8 mouse cellular contexts compared by ENCODE assay signal in the genomic region with DNA sequence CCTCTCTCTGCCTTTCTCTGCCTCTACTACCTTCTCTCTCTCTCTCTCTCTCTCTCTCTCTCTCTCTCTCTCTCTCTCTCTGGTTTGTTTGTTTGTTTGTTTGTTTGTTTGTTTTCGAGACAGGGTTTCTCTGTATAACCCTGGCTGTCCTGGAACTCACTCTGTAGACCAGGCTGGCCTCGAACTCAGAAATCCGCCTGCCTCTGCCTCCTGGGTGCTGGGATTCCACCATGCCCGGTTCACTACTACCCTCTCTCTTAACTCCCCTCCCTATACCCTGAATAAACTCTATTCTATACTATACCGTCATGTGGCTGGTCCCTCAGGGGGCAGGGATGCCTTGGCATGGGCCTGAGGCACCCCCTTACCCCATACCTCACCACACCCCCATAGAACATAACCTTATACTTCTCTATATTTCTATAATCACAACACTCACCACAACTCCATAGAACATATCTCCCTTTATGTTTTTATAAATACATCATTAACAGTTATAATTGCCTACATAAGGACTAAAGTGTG. TPM values are rescaled to one million over a fixed set of nuclear protein-coding genes. Genes with fewer than 3 reads are reported as not detected.
DNase-seq lines count a peak whose midpoint lies in the region; ATAC-seq and TF ChIP-seq lines count a peak whose summit lies in the region.
"Not testable (repeated sequence)": the region's sequence is repeated elsewhere in the genome, so short reads cannot be mapped to it uniquely, and the experiment has no call there.

No protein-coding gene starts in this region.

- ATAC-seq in heart, embryonic 11.5 days (replicated peaks; ENCODE audit: insufficient number of reproducible peaks, low FRiP score, low TSS enrichment); hindbrain, embryonic 16.5 days; limb, embryonic 11.5 days (ENCODE audit: insufficient number of reproducible peaks, low FRiP score, low TSS enrichment, low read depth); midbrain, postnatal 0 days (ENCODE audit: low FRiP score): not testable (repeated sequence)
- 0 out of 2 replicates have a peak, but pooled peaks have one; percentile 3 for ATAC-seq in lung, embryonic 14.5 days (ENCODE audit: insufficient read depth)

- TF ChIP-seq POLR2A in testis, adult 2 months (IDR thresholded peaks at IDR 0.05; ENCODE audit: control insufficient read depth, low read depth, low read length), result not testable (repeated sequence)

- not testable (repeated sequence) for TF ChIP-seq CTCF in lung, embryonic 14.5 days (IDR thresholded peaks at IDR 0.05; ENCODE audit: low read depth); midbrain, postnatal 0 days (IDR thresholded peaks at IDR 0.05); testis, adult 2 months (IDR thresholded peaks at IDR 0.05; ENCODE audit: control insufficient read depth, insufficient read depth, insufficient replicate concordance, low read depth, low read length)

- H3K9ac ChIP-seq in heart, embryonic 11.5 days (ENCODE audit: low read depth, low read length), result peak overlapping the region; percentile 36; the same call in 1 of the 2 replicates
- H3K9ac ChIP-seq in hindbrain, embryonic 16.5 days (ENCODE audit: low read depth, low read length), result peak overlapping the region; percentile 60; the same call in 1 of the 2 replicates
- not testable (repeated sequence) for H3K9ac ChIP-seq in limb, embryonic 11.5 days (ENCODE audit: low read length); midbrain, postnatal 0 days (replicated peaks; ENCODE audit: low read length, poor library complexity, severe bottlenecking)
- peak overlapping the region; percentile 41 for H3K9ac ChIP-seq in lung, embryonic 14.5 days

- peak overlapping the region; percentile 76 for H3K4me3 ChIP-seq in erythroblast, embryonic 14.5 days (replicated peaks)
- H3K4me3 ChIP-seq in heart, embryonic 11.5 days (ENCODE audit: low read depth, low read length), result peak overlapping the region; percentile 79
- H3K4me3 ChIP-seq in hindbrain, embryonic 16.5 days (ENCODE audit: low read length), result peak overlapping the region; percentile 40
- peak overlapping the region; percentile 70 for H3K4me3 ChIP-seq in limb, embryonic 11.5 days (ENCODE audit: low read depth, low read length)
- peak overlapping the region; percentile 55 for H3K4me3 ChIP-seq in lung, embryonic 14.5 days (ENCODE audit: low read depth, low read length)
- peak overlapping the region; percentile 49 for H3K4me3 ChIP-seq in midbrain, postnatal 0 days (ENCODE audit: low read depth, low read length)
- H3K4me3 ChIP-seq in testis, adult 2 months (ENCODE audit: control insufficient read depth, low read depth, low read length), result peak overlapping the region; percentile 99

- H3K27me3 ChIP-seq in erythroblast, embryonic 14.5 days (ENCODE audit: control insufficient read depth); heart, embryonic 11.5 days (ENCODE audit: control insufficient read depth, insufficient read depth, low read length); hindbrain, embryonic 16.5 days (replicated peaks; ENCODE audit: control insufficient read depth, insufficient read depth, low read length); limb, embryonic 11.5 days (ENCODE audit: control insufficient read depth, insufficient read depth, low read length); lung, embryonic 14.5 days (ENCODE audit: insufficient read depth, low read length); midbrain, postnatal 0 days (ENCODE audit: insufficient read depth, low read length); testis, adult 2 months (ENCODE audit: control insufficient read depth, insufficient read depth, low read length): not testable (repeated sequence)

- peak; percentile 52 for DNase-seq in cerebellum, adult 11-12 months
- DNase-seq in limb, embryonic 11.5 days (ENCODE audit: low spot score); lung, embryonic 14.5 days; midbrain, postnatal 0 days (ENCODE audit: low spot score): not testable (repeated sequence)

- peak overlapping the region; percentile 56 for H3K4me2 ChIP-seq in heart, embryonic 11.5 days
- peak overlapping the region; percentile 68 for H3K4me2 ChIP-seq in hindbrain, embryonic 16.5 days (ENCODE audit: low read length)
- peak overlapping the region; percentile 42 for H3K4me2 ChIP-seq in limb, embryonic 11.5 days (ENCODE audit: low read depth, severe bottlenecking)
- H3K4me2 ChIP-seq in lung, embryonic 14.5 days, result peak overlapping the region; percentile 56
- peak overlapping the region; percentile 37 for H3K4me2 ChIP-seq in midbrain, postnatal 0 days (ENCODE audit: low read depth, low read length, poor library complexity, severe bottlenecking)

- peak overlapping the region; percentile 42; the same call in 1 of the 2 replicates for H3K27ac ChIP-seq in heart, embryonic 11.5 days (ENCODE audit: low read depth, low read length)
- H3K27ac ChIP-seq in hindbrain, embryonic 16.5 days (ENCODE audit: low read depth, low read length), result peak overlapping the region; percentile 86
- H3K27ac ChIP-seq in limb, embryonic 11.5 days (replicated peaks; ENCODE audit: low read depth, low read length), result peak overlapping the region; percentile 59; the same call in 1 of the 2 replicates
- peak overlapping the region; percentile 81 for H3K27ac ChIP-seq in lung, embryonic 14.5 days (ENCODE audit: low read depth)
- H3K27ac ChIP-seq in midbrain, postnatal 0 days (ENCODE audit: low read depth, low read length), result peak overlapping the region; percentile 90
- peak overlapping the region; percentile 96 for H3K27ac ChIP-seq in testis, adult 2 months (ENCODE audit: control insufficient read depth, insufficient read depth, low read depth, low read length)

- peaks cover 48% of the 10 kb centered on the region for H3K4me1 ChIP-seq in erythroblast, embryonic 14.5 days (ENCODE audit: control insufficient read depth)
- H3K4me1 ChIP-seq in heart, embryonic 11.5 days (ENCODE audit: control insufficient read depth, insufficient read depth, low read length); limb, embryonic 11.5 days (ENCODE audit: control insufficient read depth, insufficient read depth, low read length); lung, embryonic 14.5 days (ENCODE audit: insufficient read depth); midbrain, postnatal 0 days (ENCODE audit: insufficient read depth, low read length); testis, adult 2 months (ENCODE audit: control insufficient read depth, insufficient read depth, low read length): not testable (repeated sequence)
- peaks cover 17% of the 10 kb centered on the region for H3K4me1 ChIP-seq in hindbrain, embryonic 16.5 days (ENCODE audit: control insufficient read depth, insufficient read depth, low read depth, low read length)

- WGBS in heart, embryonic 11.5 days (ENCODE audit: insufficient replicate concordance), result 77% methylated on average over 5 of the region's 5 CpGs
- WGBS in hindbrain, embryonic 16.5 days, result 67% methylated on average over 5 of the region's 5 CpGs
- 79% methylated on average over 5 of the region's 5 CpGs for WGBS in limb, embryonic 11.5 days
- WGBS in lung, embryonic 14.5 days, result 59% methylated on average over 5 of the region's 5 CpGs
- WGBS in midbrain, postnatal 0 days, result 67% methylated on average over 5 of the region's 5 CpGs

- not testable (repeated sequence) for H3K9me3 ChIP-seq in erythroblast, embryonic 14.5 days (ENCODE audit: control insufficient read depth, low read length); heart, embryonic 11.5 days (replicated peaks; ENCODE audit: control insufficient read depth, low read length); hindbrain, embryonic 16.5 days (ENCODE audit: control insufficient read depth, low read length); limb, embryonic 11.5 days (ENCODE audit: control insufficient read depth, low read length); lung, embryonic 14.5 days (ENCODE audit: low read depth, low read length); midbrain, postnatal 0 days (ENCODE audit: low read length)

- peaks cover 75% of the 10 kb centered on the region for H3K36me3 ChIP-seq in erythroblast, embryonic 14.5 days (ENCODE audit: control insufficient read depth)
- peaks cover 25% of the 10 kb centered on the region for H3K36me3 ChIP-seq in heart, embryonic 11.5 days (ENCODE audit: control insufficient read depth, insufficient read depth, low read length)
- H3K36me3 ChIP-seq in hindbrain, embryonic 16.5 days (ENCODE audit: control insufficient read depth, insufficient read depth, low read length), result peaks cover 15% of the 10 kb centered on the region
- peaks cover 15% of the 10 kb centered on the region for H3K36me3 ChIP-seq in limb, embryonic 11.5 days (ENCODE audit: control insufficient read depth, insufficient read depth, low read length)
- H3K36me3 ChIP-seq in lung, embryonic 14.5 days (ENCODE audit: insufficient read depth), result peaks cover 31% of the 10 kb centered on the region
- peaks cover 19% of the 10 kb centered on the region; the same call in 1 of the 2 replicates for H3K36me3 ChIP-seq in midbrain, postnatal 0 days (ENCODE audit: insufficient read depth, low read length)
- not testable (repeated sequence) for H3K36me3 ChIP-seq in testis, adult 2 months (ENCODE audit: control insufficient read depth, insufficient read depth, low read length)

RNA-seq across cellular contexts. Expression of a gene that starts 0.7 kb away (rescaled TPM):
- 2.8 and 4.2 TPM in 2 replicates for polyA plus RNA-seq in erythroblast, embryonic 14.5 days (2012)
- polyA plus RNA-seq in heart, embryonic 11.5 days (2014; fragmentation: Nextera tagmentation; extraction: Ambion mirVana), result 52.7 and 55.4 TPM in 2 replicates
- 109 and 118 TPM in 2 replicates for polyA plus RNA-seq in hindbrain, embryonic 16.5 days (2015; fragmentation: Nextera tagmentation; extraction: Ambion mirVana)
- 78.7 and 81.8 TPM in 2 replicates for polyA plus RNA-seq in limb, embryonic 11.5 days (2014; fragmentation: Nextera tagmentation; extraction: Ambion mirVana)
- polyA plus RNA-seq in lung, embryonic 14.5 days (2014; fragmentation: Nextera tagmentation; extraction: Ambion mirVana), result 64.8 and 66.7 TPM in 2 replicates
- total RNA-seq in midbrain, postnatal 0 days (2014; rRNA removed), result 100 and 124 TPM in 2 replicates
- 167 and 169 TPM in 2 replicates for polyA plus RNA-seq in midbrain, postnatal 0 days (2015; fragmentation: Nextera tagmentation; extraction: Ambion mirVana)
- polyA plus RNA-seq in testis, adult 2 months (2012; rRNA removed), result 11.1 and 13.9 TPM in 2 replicates

RNA-seq across cellular contexts. Expression of a gene that starts 34.5 kb away (rescaled TPM):
- polyA plus RNA-seq in erythroblast, embryonic 14.5 days (2012), result 31.1 and 36.9 TPM in 2 replicates
- polyA plus RNA-seq in heart, embryonic 11.5 days (2014; fragmentation: Nextera tagmentation; extraction: Ambion mirVana), result 46.3 and 49.8 TPM in 2 replicates
- 20.2 and 39.4 TPM in 2 replicates for polyA plus RNA-seq in hindbrain, embryonic 16.5 days (2015; fragmentation: Nextera tagmentation; extraction: Ambion mirVana)
- polyA plus RNA-seq in limb, embryonic 11.5 days (2014; fragmentation: Nextera tagmentation; extraction: Ambion mirVana), result 63.2 and 67.9 TPM in 2 replicates
- 82.3 and 83.2 TPM in 2 replicates for polyA plus RNA-seq in lung, embryonic 14.5 days (2014; fragmentation: Nextera tagmentation; extraction: Ambion mirVana)
- total RNA-seq in midbrain, postnatal 0 days (2014; rRNA removed), result 105 and 136 TPM in 2 replicates
- polyA plus RNA-seq in midbrain, postnatal 0 days (2015; fragmentation: Nextera tagmentation; extraction: Ambion mirVana), result 35.8 and 42.8 TPM in 2 replicates
- polyA plus RNA-seq in testis, adult 2 months (2012; rRNA removed), result 27.4 and 40.2 TPM in 2 replicates

RNA-seq across cellular contexts. Expression of a gene that starts 35.3 kb away (rescaled TPM):
- polyA plus RNA-seq in erythroblast, embryonic 14.5 days (2012), result 0.73 and 0.99 TPM in 2 replicates
- 27.8 and 32.0 TPM in 2 replicates for polyA plus RNA-seq in heart, embryonic 11.5 days (2014; fragmentation: Nextera tagmentation; extraction: Ambion mirVana)
- polyA plus RNA-seq in hindbrain, embryonic 16.5 days (2015; fragmentation: Nextera tagmentation; extraction: Ambion mirVana), result 25.6 and 28.2 TPM in 2 replicates
- 36.7 and 38.1 TPM in 2 replicates for polyA plus RNA-seq in limb, embryonic 11.5 days (2014; fragmentation: Nextera tagmentation; extraction: Ambion mirVana)
- 29.3 and 30.8 TPM in 2 replicates for polyA plus RNA-seq in lung, embryonic 14.5 days (2014; fragmentation: Nextera tagmentation; extraction: Ambion mirVana)
- 19.1 and 22.2 TPM in 2 replicates for total RNA-seq in midbrain, postnatal 0 days (2014; rRNA removed)
- 18.8 and 19.8 TPM in 2 replicates for polyA plus RNA-seq in midbrain, postnatal 0 days (2015; fragmentation: Nextera tagmentation; extraction: Ambion mirVana)
- 6.7 and 7.8 TPM in 2 replicates for polyA plus RNA-seq in testis, adult 2 months (2012; rRNA removed)

Comparison
In these comparisons a context has a peak if more than half of its experiments do, and no peak if none do; other contexts are left out.
1. H3K4me3 ChIP-seq: peak in every context shown above with its lines; median percentile 99 in testis, adult 2 months; 79 in heart, embryonic 11.5 days; 76 in erythroblast, embryonic 14.5 days; 70 in limb, embryonic 11.5 days; 55 in lung, embryonic 14.5 days; 49 in midbrain, postnatal 0 days; 40 in hindbrain, embryonic 16.5 days.
2. H3K27ac ChIP-seq: peak in every context shown above with its lines; median percentile 96 in testis, adult 2 months; 90 in midbrain, postnatal 0 days; 86 in hindbrain, embryonic 16.5 days; 81 in lung, embryonic 14.5 days; 59 in limb, embryonic 11.5 days; 42 in heart, embryonic 11.5 days.